Mouse (Mus musculus): ENCODE measurements around the gene Odf3l2. TPM values are rescaled to one million over a fixed set of nuclear protein-coding genes. Genes with fewer than 3 reads are reported as not detected.

Gene Odf3l2
- polyA plus RNA-seq, 1 experiment from 2014 or later, result not detected

DNA sequence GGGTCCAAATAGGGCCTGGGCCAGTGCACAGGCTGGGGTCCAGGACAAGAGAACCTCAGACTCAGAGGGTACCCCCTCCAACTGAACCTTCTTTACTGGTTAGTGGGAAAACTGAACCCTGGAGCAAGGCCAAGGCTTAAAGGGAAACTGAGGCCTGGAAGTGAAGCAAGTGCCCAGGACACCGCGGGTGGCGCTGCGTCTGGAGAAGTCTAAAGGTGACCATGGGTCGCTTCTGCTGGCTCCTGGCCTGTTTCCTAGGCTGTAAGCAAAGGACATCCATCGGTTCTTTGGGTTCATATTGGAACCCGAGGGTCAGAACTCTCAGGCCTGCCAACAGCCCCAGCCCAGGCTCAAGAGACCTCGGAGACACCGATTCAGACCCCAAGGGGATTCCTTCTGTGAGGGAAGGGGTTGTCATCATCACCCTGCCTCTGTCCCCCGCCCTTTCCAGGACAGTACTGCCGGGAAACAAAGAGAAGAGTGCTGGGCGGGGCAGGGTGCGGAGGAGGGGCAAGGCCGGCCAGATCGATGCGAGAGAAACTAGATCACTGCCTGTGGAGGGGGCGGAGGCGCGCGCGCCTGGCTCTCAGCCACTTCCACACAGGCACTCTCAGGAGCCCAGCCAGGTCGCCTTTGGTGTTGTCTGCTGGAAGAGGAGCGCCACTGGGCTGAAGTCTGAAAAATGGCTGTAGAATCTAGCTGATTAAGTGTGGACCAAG is 6.9 kb downstream of the Odf3l2 start:
- Histone ChIP-seq H3K9me3 (replicated peaks; ENCODE audit: control insufficient read depth, low read length) (no peaks in the 10 kb centered on the region; the same call in 1 of the 2 replicates), H3K4me1 (ENCODE audit: control insufficient read depth, insufficient read depth, low read length) (peaks cover 7% of the 10 kb centered on the region), H3K4me2 (ENCODE audit: low read depth, low read length) (peak overlapping the region; percentile 52), H3K36me3 (ENCODE audit: control insufficient read depth, insufficient read depth) (no peaks in the 10 kb centered on the region), H3K27me3 (ENCODE audit: control insufficient read depth, insufficient read depth, low read length) (peaks cover 48% of the 10 kb centered on the region), H3K9ac (ENCODE audit: low read length) (peak overlapping the region; percentile 15; the same call in 1 of the 2 replicates), H3K4me3 (ENCODE audit: low read length) (peak overlapping the region; percentile 32), H3K27ac (ENCODE audit: low read length) (no peak overlapping the region)
- WGBS, result 8% methylated on average over 23 of the region's 23 CpGs
- peak; percentile 35; the same call in 1 of the 2 replicates for ATAC-seq (replicated peaks; ENCODE audit: extremely low read depth, insufficient read depth, low FRiP score)

DNA sequence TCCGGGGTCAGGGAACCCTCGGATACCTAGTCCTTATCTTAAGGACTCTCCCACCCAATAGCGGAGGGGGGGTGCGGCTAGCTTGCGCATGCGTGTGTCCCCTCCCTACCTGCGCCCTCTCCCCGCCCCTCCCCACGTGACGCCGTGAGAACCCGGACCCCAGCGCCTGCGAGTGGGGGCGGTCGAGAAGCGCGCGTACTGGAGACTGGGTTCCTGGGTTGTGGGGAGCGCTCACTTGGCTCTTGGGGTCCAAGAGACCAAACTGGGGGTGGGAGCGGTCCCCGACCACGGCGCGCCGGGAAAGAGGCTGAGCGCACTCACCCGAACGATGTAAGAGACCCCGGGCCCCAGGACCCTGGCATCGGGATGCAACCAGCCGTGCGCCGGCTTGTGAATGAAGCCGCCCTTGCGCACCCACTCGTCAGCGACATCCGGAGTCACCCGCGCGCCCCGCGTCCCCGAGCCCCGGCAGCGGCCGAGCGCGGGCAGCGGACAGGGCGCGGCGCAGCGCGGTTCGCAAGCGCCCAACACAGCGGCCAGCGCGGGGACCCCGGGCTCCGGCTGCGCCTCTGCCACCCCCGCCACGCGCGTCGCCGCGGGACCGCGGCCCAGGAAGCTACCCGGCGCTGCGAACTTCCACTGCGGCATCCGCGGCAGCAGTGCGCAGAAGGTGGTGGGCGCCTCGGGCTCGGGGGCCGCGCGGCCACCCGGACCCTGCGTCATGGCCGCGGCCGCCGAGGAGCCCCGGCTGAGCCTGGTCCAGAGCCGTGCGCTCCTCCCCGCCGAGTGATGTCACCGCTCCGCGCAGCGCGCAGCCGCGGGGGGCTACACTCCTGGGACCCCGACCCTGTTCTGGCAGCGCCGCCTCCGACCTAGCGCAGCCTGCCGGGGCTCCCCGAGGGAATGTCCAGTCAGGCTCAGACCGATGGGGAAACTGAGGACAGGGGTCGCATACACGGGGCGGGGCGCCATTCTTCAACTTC is 8.1 kb downstream of the Odf3l2 start, which contains the start of gene Shc2:
Shc2 (minus strand) TSS at position 791 of the 983 bp plus-strand sequence.
- Histone ChIP-seq H3K36me3 (ENCODE audit: control insufficient read depth, insufficient read depth) (no peaks in the 10 kb centered on the region), H3K9ac (ENCODE audit: low read length) (peak within 1 kb of the TSS; percentile 62), H3K4me2 (ENCODE audit: low read depth, low read length) (peak within 1 kb of the TSS; percentile 83), H3K27me3 (ENCODE audit: control insufficient read depth, insufficient read depth, low read length) (peaks cover 48% of the 10 kb centered on the region), H3K4me3 (ENCODE audit: low read length) (peak within 1 kb of the TSS; percentile 64), H3K9me3 (replicated peaks; ENCODE audit: control insufficient read depth, low read length) (no peaks in the 10 kb centered on the region; the same call in 1 of the 2 replicates), H3K27ac (ENCODE audit: low read length) (no peak within 1 kb of the TSS), H3K4me1 (ENCODE audit: control insufficient read depth, insufficient read depth, low read length) (peaks cover 7% of the 10 kb centered on the region)
- WGBS, result under 1% methylated on average over 99 of the region's 116 CpGs
- 0 out of 2 replicates have a peak, but pooled peaks have one; percentile 53 for ATAC-seq (replicated peaks; ENCODE audit: extremely low read depth, insufficient read depth, low FRiP score)

DNA sequence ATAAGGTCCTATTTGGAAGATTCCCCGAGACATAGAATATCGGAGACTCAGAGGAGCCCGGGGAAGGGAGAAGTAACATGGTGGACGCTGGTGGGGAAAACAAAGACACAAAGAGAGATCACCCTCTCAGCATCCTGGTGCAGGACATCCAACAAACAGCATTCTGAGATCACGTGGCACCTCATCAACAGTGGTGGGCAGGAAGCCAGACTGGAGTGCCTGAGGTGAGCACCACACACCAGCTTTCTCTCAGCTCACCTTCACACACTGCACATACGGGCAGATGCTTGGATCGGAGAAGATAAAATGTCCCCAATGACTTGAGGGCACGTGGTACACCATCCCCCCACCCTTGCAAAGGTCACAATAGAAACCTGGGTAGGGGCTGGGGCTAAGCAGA is 9.3 kb downstream of the Odf3l2 start:
- WGBS, result 79% methylated on average over 8 of the region's 8 CpGs
- Histone ChIP-seq H3K9me3 (replicated peaks; ENCODE audit: control insufficient read depth, low read length) (no peaks in the 10 kb centered on the region; the same call in 1 of the 2 replicates), H3K36me3 (ENCODE audit: control insufficient read depth, insufficient read depth) (no peaks in the 10 kb centered on the region), H3K4me1 (ENCODE audit: control insufficient read depth, insufficient read depth, low read length) (peaks cover 7% of the 10 kb centered on the region), H3K4me2 (ENCODE audit: low read depth, low read length) (no peak overlapping the region), H3K9ac (ENCODE audit: low read length) (no peak overlapping the region), H3K27me3 (ENCODE audit: control insufficient read depth, insufficient read depth, low read length) (peaks cover 48% of the 10 kb centered on the region), H3K4me3 (ENCODE audit: low read length) (no peak overlapping the region), H3K27ac (ENCODE audit: low read length) (no peak overlapping the region)
- ATAC-seq (replicated peaks; ENCODE audit: extremely low read depth, insufficient read depth, low FRiP score), result no peak

DNA sequence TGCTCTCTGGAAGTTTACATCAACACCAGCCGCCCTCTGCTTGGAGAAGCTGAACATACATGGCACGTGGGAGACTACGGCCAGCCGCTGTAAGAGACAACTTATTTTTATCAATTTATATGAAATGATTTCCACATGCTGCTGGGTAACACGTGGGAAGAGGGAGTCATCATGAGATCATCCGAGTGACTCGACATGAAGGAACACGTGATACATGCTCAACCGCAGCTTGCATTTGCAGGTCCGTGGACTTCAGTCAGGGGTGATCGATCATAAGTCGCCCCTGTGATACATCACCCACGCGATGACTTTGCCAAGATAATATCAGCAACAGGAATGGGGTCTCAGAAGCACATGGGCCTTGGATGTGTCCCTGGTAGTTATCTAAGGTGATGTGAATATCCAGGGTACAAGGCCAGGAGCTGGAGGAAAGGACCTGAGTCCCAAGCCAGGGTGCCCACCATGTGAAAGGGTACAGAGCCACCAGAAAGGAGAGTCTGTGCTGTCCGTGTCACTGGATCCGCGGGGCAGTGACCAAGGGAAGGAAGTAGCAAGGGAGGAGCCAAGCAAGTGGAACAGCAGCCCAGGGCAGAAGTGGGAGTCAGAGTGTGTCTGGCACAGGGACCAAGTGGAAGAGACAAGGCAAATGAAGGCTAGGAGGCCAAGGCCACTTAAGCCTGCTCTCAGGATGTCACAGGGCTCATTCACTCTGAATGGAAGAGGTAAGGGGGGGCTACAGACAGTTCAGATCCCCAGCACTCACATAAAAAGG is 12.3 kb downstream of the Odf3l2 start:
- Histone ChIP-seq H3K4me2 (ENCODE audit: low read depth, low read length) (no peak overlapping the region), H3K27ac (ENCODE audit: low read length) (no peak overlapping the region), H3K36me3 (ENCODE audit: control insufficient read depth, insufficient read depth) (no peaks in the 10 kb centered on the region), H3K27me3 (ENCODE audit: control insufficient read depth, insufficient read depth, low read length) (peaks cover 25% of the 10 kb centered on the region), H3K4me1 (ENCODE audit: control insufficient read depth, insufficient read depth, low read length) (no peaks in the 10 kb centered on the region; the same call in 1 of the 2 replicates), H3K4me3 (ENCODE audit: low read length) (no peak overlapping the region), H3K9me3 (replicated peaks; ENCODE audit: control insufficient read depth, low read length) (no peaks in the 10 kb centered on the region; the same call in 1 of the 2 replicates), H3K9ac (ENCODE audit: low read length) (no peak overlapping the region)
- 70% methylated on average over 17 of the region's 17 CpGs for WGBS
- no peak for ATAC-seq (replicated peaks; ENCODE audit: extremely low read depth, insufficient read depth, low FRiP score)

DNA sequence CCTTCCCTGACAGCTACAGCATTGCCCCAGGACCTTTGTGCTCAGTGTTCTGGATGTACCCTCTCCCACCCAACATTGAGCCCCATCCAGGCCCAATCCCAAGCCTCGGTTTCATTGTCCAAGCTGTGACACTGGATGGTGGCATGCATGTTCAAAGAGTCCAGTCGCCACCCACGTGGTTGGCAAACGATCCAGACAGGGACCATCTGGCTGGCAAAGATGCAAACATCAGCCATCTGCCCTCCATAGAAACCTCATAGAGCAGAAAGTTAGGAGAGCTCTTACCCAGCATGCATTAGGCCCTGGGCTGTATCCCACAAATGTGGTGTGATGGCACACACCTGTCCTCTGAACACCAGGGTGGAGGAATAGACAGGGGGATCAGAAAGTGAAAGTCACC is 14.1 kb downstream of the Odf3l2 start:
- Histone ChIP-seq H3K4me1 (ENCODE audit: control insufficient read depth, insufficient read depth, low read length) (no peaks in the 10 kb centered on the region), H3K27ac (ENCODE audit: low read length) (no peak overlapping the region), H3K27me3 (ENCODE audit: control insufficient read depth, insufficient read depth, low read length) (peaks cover 7% of the 10 kb centered on the region), H3K4me3 (ENCODE audit: low read length) (no peak overlapping the region), H3K36me3 (ENCODE audit: control insufficient read depth, insufficient read depth) (no peaks in the 10 kb centered on the region), H3K9ac (ENCODE audit: low read length) (no peak overlapping the region), H3K9me3 (replicated peaks; ENCODE audit: control insufficient read depth, low read length) (no peaks in the 10 kb centered on the region; the same call in 1 of the 2 replicates), H3K4me2 (ENCODE audit: low read depth, low read length) (no peak overlapping the region)
- 79% methylated on average over 4 of the region's 4 CpGs for WGBS
- no peak for ATAC-seq (replicated peaks; ENCODE audit: extremely low read depth, insufficient read depth, low FRiP score)

DNA sequence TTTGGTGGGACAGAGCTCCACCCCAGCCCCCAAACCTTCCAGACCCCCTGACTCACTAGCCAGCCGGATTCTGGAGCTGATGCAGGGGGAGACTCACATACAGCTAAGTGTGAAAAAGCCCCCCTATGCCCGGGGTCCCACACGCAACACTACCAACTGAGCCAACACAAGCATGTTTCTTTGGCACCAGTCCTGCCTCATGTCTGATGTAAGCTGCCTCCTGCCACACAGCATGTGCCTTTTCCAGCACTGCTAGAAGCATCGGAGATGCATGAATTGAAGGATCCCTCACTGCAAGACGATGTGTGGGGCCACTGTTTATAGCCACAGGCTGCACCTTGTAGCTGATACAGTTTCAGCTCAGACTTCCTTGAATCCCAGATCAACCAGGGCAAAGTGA is 17.2 kb downstream of the Odf3l2 start:
- Histone ChIP-seq H3K27ac (ENCODE audit: low read length) (no peak overlapping the region), H3K9ac (ENCODE audit: low read length) (no peak overlapping the region), H3K4me2 (ENCODE audit: low read depth, low read length) (no peak overlapping the region), H3K36me3 (ENCODE audit: control insufficient read depth, insufficient read depth) (no peaks in the 10 kb centered on the region), H3K27me3 (ENCODE audit: control insufficient read depth, insufficient read depth, low read length) (no peaks in the 10 kb centered on the region), H3K4me1 (ENCODE audit: control insufficient read depth, insufficient read depth, low read length) (no peaks in the 10 kb centered on the region), H3K9me3 (replicated peaks; ENCODE audit: control insufficient read depth, low read length) (no peaks in the 10 kb centered on the region), H3K4me3 (ENCODE audit: low read length) (no peak overlapping the region)
- no peak for ATAC-seq (replicated peaks; ENCODE audit: extremely low read depth, insufficient read depth, low FRiP score)
- WGBS, result 80% methylated on average over 5 of the region's 5 CpGs

DNA sequence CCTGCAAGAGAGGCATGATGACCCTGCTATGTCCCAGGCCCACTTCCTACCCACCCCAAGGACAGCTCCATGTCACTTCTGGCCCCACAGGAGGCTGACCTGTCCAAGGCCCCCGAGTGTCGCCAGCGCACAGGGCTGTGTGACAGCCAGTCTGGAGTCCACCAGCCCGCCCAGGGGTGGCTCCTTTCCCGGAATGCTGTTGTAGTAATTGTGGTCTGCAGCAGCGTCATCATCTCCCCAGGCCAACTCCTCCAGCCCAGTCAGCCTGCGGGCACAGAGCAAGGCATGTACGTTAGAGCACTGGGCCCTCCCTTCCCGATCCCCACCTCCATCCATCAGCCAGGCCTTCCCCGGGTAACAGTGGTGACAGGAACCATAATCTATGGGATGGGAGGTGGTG is 19.4 kb downstream of the Odf3l2 start:
- H3K27me3 ChIP-seq (ENCODE audit: control insufficient read depth, insufficient read depth, low read length), result no peaks in the 10 kb centered on the region
- no peak overlapping the region for H3K4me2 ChIP-seq (ENCODE audit: low read depth, low read length)
- no peaks in the 10 kb centered on the region for H3K9me3 ChIP-seq (replicated peaks; ENCODE audit: control insufficient read depth, low read length)
- no peak overlapping the region for H3K27ac ChIP-seq (ENCODE audit: low read length)
- no peaks in the 10 kb centered on the region for H3K4me1 ChIP-seq (ENCODE audit: control insufficient read depth, insufficient read depth, low read length)
- WGBS, result 79% methylated on average over 10 of the region's 10 CpGs
- no peaks in the 10 kb centered on the region for H3K36me3 ChIP-seq (ENCODE audit: control insufficient read depth, insufficient read depth)
- H3K9ac ChIP-seq (ENCODE audit: low read length), result no peak overlapping the region
- H3K4me3 ChIP-seq (ENCODE audit: low read length), result no peak overlapping the region
- no peak for ATAC-seq (replicated peaks; ENCODE audit: extremely low read depth, insufficient read depth, low FRiP score)

DNA sequence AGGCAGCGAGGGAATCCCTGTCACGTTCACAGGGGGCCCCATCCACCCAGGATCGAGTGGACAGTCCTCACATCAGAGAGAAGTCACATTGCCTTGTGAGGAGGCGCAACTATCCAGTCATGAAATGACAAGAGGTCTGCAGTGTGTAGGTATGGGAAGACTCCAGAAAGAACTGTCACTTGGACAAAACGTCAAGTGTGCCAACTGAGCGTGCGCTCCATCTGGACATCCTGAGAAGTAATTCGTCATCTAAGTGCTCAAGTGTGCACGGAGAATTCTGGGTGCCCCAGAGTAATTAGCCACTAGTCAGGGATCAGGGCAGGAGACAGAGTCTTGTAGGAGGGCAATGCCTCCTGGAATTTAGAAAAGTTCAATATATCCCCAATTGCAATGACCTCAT is 20.1 kb downstream of the Odf3l2 start:
- H3K9ac ChIP-seq (ENCODE audit: low read length), result no peak overlapping the region
- ATAC-seq (replicated peaks; ENCODE audit: extremely low read depth, insufficient read depth, low FRiP score), result no peak
- WGBS, result 71% methylated on average over 9 of the region's 9 CpGs
- no peak overlapping the region for H3K27ac ChIP-seq (ENCODE audit: low read length)
- H3K4me3 ChIP-seq (ENCODE audit: low read length), result no peak overlapping the region
- H3K4me2 ChIP-seq (ENCODE audit: low read depth, low read length), result no peak overlapping the region
- no peaks in the 10 kb centered on the region for H3K27me3 ChIP-seq (ENCODE audit: control insufficient read depth, insufficient read depth, low read length)
- H3K36me3 ChIP-seq (ENCODE audit: control insufficient read depth, insufficient read depth), result no peaks in the 10 kb centered on the region
- no peaks in the 10 kb centered on the region for H3K4me1 ChIP-seq (ENCODE audit: control insufficient read depth, insufficient read depth, low read length)
- no peaks in the 10 kb centered on the region for H3K9me3 ChIP-seq (replicated peaks; ENCODE audit: control insufficient read depth, low read length)
